Mouse (Mus musculus): Measurements from ENCODE around the gene Nrxn3. TPM values are rescaled to one million over a fixed set of nuclear protein-coding genes. Genes with fewer than 3 reads are reported as not detected.

Nrxn3 gene
- polyA plus RNA-seq, 1 experiment from 2014 or later = 16.9 TPM

GRCm38 (mm10) chr12:89884576-89884975 lies 1161.9 kb downstream of the Nrxn3 start:
- 98% methylated on average over 1 of the region's 1 CpGs for WGBS
- Histone ChIP-seq H3K27me3 (ENCODE audit: control insufficient read depth, insufficient read depth, low read length) (no peaks in the 10 kb centered on the region), H3K4me3 (ENCODE audit: low read depth, low read length) (no peak overlapping the region), H3K4me2 (no peak overlapping the region), H3K27ac (ENCODE audit: low read depth, low read length) (no peak overlapping the region), H3K36me3 (ENCODE audit: control insufficient read depth, insufficient read depth, low read length) (no peaks in the 10 kb centered on the region), H3K9me3 (ENCODE audit: control insufficient read depth, low read length) (no peaks in the 10 kb centered on the region), H3K9ac (ENCODE audit: low read length) (no peak overlapping the region), H3K4me1 (ENCODE audit: control insufficient read depth, insufficient read depth, low read length) (no peaks in the 10 kb centered on the region)
- ATAC-seq (ENCODE audit: low FRiP score) = no peak
- no peak for DNase-seq (ENCODE audit: low spot score, missing footprints)

GRCm38 (mm10) chr12:89888647-89889046 lies 1166.0 kb downstream of the Nrxn3 start:
- Histone ChIP-seq H3K4me1 (ENCODE audit: control insufficient read depth, insufficient read depth, low read length) (no peaks in the 10 kb centered on the region), H3K9ac (ENCODE audit: low read length) (no peak overlapping the region), H3K4me2 (no peak overlapping the region), H3K36me3 (ENCODE audit: control insufficient read depth, insufficient read depth, low read length) (no peaks in the 10 kb centered on the region), H3K4me3 (ENCODE audit: low read depth, low read length) (no peak overlapping the region), H3K9me3 (ENCODE audit: control insufficient read depth, low read length) (no peaks in the 10 kb centered on the region), H3K27ac (ENCODE audit: low read depth, low read length) (no peak overlapping the region), H3K27me3 (ENCODE audit: control insufficient read depth, insufficient read depth, low read length) (no peaks in the 10 kb centered on the region)
- no peak for DNase-seq (ENCODE audit: low spot score, missing footprints)
- no peak for ATAC-seq (ENCODE audit: low FRiP score)
- 87% methylated on average over 3 of the region's 3 CpGs for WGBS

GRCm38 (mm10) chr12:89896901-89897300 lies 1174.2 kb downstream of the Nrxn3 start:
- Histone ChIP-seq H3K9ac (ENCODE audit: low read length) (no peak overlapping the region), H3K4me3 (ENCODE audit: low read depth, low read length) (no peak overlapping the region), H3K27ac (ENCODE audit: low read depth, low read length) (no peak overlapping the region), H3K27me3 (ENCODE audit: control insufficient read depth, insufficient read depth, low read length) (no peaks in the 10 kb centered on the region), H3K9me3 (ENCODE audit: control insufficient read depth, low read length) (no peaks in the 10 kb centered on the region), H3K4me2 (no peak overlapping the region), H3K36me3 (ENCODE audit: control insufficient read depth, insufficient read depth, low read length) (no peaks in the 10 kb centered on the region), H3K4me1 (ENCODE audit: control insufficient read depth, insufficient read depth, low read length) (no peaks in the 10 kb centered on the region)
- ATAC-seq (ENCODE audit: low FRiP score) = no peak
- no peak for DNase-seq (ENCODE audit: low spot score, missing footprints)
- WGBS = 49% methylated on average over 2 of the region's 2 CpGs

GRCm38 (mm10) chr12:89909578-89909977 lies 1186.9 kb downstream of the Nrxn3 start:
- peaks cover 6% of the 10 kb centered on the region; the same call in 1 of the 2 replicates for H3K4me1 ChIP-seq (ENCODE audit: control insufficient read depth, insufficient read depth, low read length)
- WGBS = 49% methylated on average over 3 of the region's 3 CpGs
- ATAC-seq (ENCODE audit: low FRiP score) (peak; percentile 80), DNase-seq (ENCODE audit: low spot score, missing footprints) (no peak)
- no peak overlapping the region for H3K9ac ChIP-seq (ENCODE audit: low read length)
- H3K36me3 ChIP-seq (ENCODE audit: control insufficient read depth, insufficient read depth, low read length) = no peaks in the 10 kb centered on the region
- H3K4me2 ChIP-seq = no peak overlapping the region
- no peak overlapping the region for H3K4me3 ChIP-seq (ENCODE audit: low read depth, low read length)
- H3K27me3 ChIP-seq (ENCODE audit: control insufficient read depth, insufficient read depth, low read length) = no peaks in the 10 kb centered on the region
- H3K9me3 ChIP-seq (ENCODE audit: control insufficient read depth, low read length) = no peaks in the 10 kb centered on the region
- no peak overlapping the region; the same call in 1 of the 2 replicates for H3K27ac ChIP-seq (ENCODE audit: low read depth, low read length)

GRCm38 (mm10) chr12:89918138-89918829 lies 1195.6 kb downstream of the Nrxn3 start:
- no peaks in the 10 kb centered on the region for H3K27me3 ChIP-seq (ENCODE audit: control insufficient read depth, insufficient read depth, low read length)
- no peak overlapping the region for H3K4me3 ChIP-seq (ENCODE audit: low read depth, low read length)
- no peak overlapping the region for H3K4me2 ChIP-seq
- DNase-seq (ENCODE audit: low spot score, missing footprints) (no peak), ATAC-seq (ENCODE audit: low FRiP score) (peak; percentile 59; the same call in 1 of the 2 replicates)
- WGBS = 78% methylated on average over 8 of the region's 8 CpGs
- no peaks in the 10 kb centered on the region for H3K9me3 ChIP-seq (ENCODE audit: control insufficient read depth, low read length)
- H3K36me3 ChIP-seq (ENCODE audit: control insufficient read depth, insufficient read depth, low read length) = no peaks in the 10 kb centered on the region
- H3K9ac ChIP-seq (ENCODE audit: low read length) = no peak overlapping the region
- no peaks in the 10 kb centered on the region for H3K4me1 ChIP-seq (ENCODE audit: control insufficient read depth, insufficient read depth, low read length)
- no peak overlapping the region for H3K27ac ChIP-seq (ENCODE audit: low read depth, low read length)

- Histone ChIP-seq H3K36me3 (ENCODE audit: control insufficient read depth, insufficient read depth, low read length) (no peaks in the 10 kb centered on the region), H3K4me1 (ENCODE audit: control insufficient read depth, insufficient read depth, low read length) (no peaks in the 10 kb centered on the region), H3K4me3 (ENCODE audit: low read depth, low read length) (no peak overlapping the region), H3K9me3 (ENCODE audit: control insufficient read depth, low read length) (no peaks in the 10 kb centered on the region), H3K9ac (ENCODE audit: low read length) (no peak overlapping the region), H3K27me3 (ENCODE audit: control insufficient read depth, insufficient read depth, low read length) (no peaks in the 10 kb centered on the region), H3K4me2 (no peak overlapping the region), H3K27ac (ENCODE audit: low read depth, low read length) (no peak overlapping the region)
- no peak for DNase-seq (ENCODE audit: low spot score, missing footprints)
- ATAC-seq (ENCODE audit: low FRiP score) = no peak
- WGBS = 82% methylated on average over 1 of the region's 1 CpGs
These were observed 1209.7 kb downstream of the Nrxn3 start for GRCm38 (mm10) chr12:89932338-89932737.

GRCm38 (mm10) chr12:89933630-89934029 lies 1211.0 kb downstream of the Nrxn3 start:
- DNase-seq (ENCODE audit: low spot score, missing footprints) (no peak), ATAC-seq (ENCODE audit: low FRiP score) (no peak)
- H3K27ac ChIP-seq (ENCODE audit: low read depth, low read length) = no peak overlapping the region
- H3K27me3 ChIP-seq (ENCODE audit: control insufficient read depth, insufficient read depth, low read length) = no peaks in the 10 kb centered on the region
- no peaks in the 10 kb centered on the region for H3K9me3 ChIP-seq (ENCODE audit: control insufficient read depth, low read length)
- H3K36me3 ChIP-seq (ENCODE audit: control insufficient read depth, insufficient read depth, low read length) = no peaks in the 10 kb centered on the region
- no peak overlapping the region for H3K4me3 ChIP-seq (ENCODE audit: low read depth, low read length)
- no peaks in the 10 kb centered on the region for H3K4me1 ChIP-seq (ENCODE audit: control insufficient read depth, insufficient read depth, low read length)
- WGBS = 89% methylated on average over 5 of the region's 5 CpGs
- no peak overlapping the region for H3K4me2 ChIP-seq
- H3K9ac ChIP-seq (ENCODE audit: low read length) = no peak overlapping the region

GRCm38 (mm10) chr12:89940746-89941145 lies 1218.1 kb downstream of the Nrxn3 start:
- 85% methylated on average over 2 of the region's 2 CpGs for WGBS
- Histone ChIP-seq H3K27me3 (ENCODE audit: control insufficient read depth, insufficient read depth, low read length) (no peaks in the 10 kb centered on the region), H3K4me1 (ENCODE audit: control insufficient read depth, insufficient read depth, low read length) (no peaks in the 10 kb centered on the region), H3K4me2 (no peak overlapping the region), H3K36me3 (ENCODE audit: control insufficient read depth, insufficient read depth, low read length) (no peaks in the 10 kb centered on the region), H3K9ac (ENCODE audit: low read length) (no peak overlapping the region), H3K27ac (ENCODE audit: low read depth, low read length) (no peak overlapping the region), H3K9me3 (ENCODE audit: control insufficient read depth, low read length) (no peaks in the 10 kb centered on the region), H3K4me3 (ENCODE audit: low read depth, low read length) (no peak overlapping the region)
- DNase-seq (ENCODE audit: low spot score, missing footprints) (no peak), ATAC-seq (ENCODE audit: low FRiP score) (no peak)

GRCm38 (mm10) chr12:89945911-89946502 lies 1223.3 kb downstream of the Nrxn3 start:
- H3K4me3 ChIP-seq (ENCODE audit: low read depth, low read length) = no peak overlapping the region
- H3K9me3 ChIP-seq (ENCODE audit: control insufficient read depth, low read length) = no peaks in the 10 kb centered on the region
- H3K27ac ChIP-seq (ENCODE audit: low read depth, low read length) = no peak overlapping the region
- H3K27me3 ChIP-seq (ENCODE audit: control insufficient read depth, insufficient read depth, low read length) = no peaks in the 10 kb centered on the region
- no peak overlapping the region for H3K9ac ChIP-seq (ENCODE audit: low read length)
- H3K4me2 ChIP-seq = no peak overlapping the region
- H3K4me1 ChIP-seq (ENCODE audit: control insufficient read depth, insufficient read depth, low read length) = no peaks in the 10 kb centered on the region
- DNase-seq (ENCODE audit: low spot score, missing footprints) (no peak), ATAC-seq (ENCODE audit: low FRiP score) (no peak)
- no peaks in the 10 kb centered on the region for H3K36me3 ChIP-seq (ENCODE audit: control insufficient read depth, insufficient read depth, low read length)
- WGBS = 65% methylated on average over 2 of the region's 2 CpGs

Measured in midbrain, embryonic 11.5 days (tissue).